Mouse (Mus musculus) gastrocnemius, postnatal 25 days (tissue): ENCODE data around the gene Matn3. TPM values are rescaled to one million over a fixed set of nuclear protein-coding genes. Genes with fewer than 3 reads are reported as not detected.
A peak's percentile ranks its signal among the peaks of the same experiment; 100 is the strongest.

Experiments
- DNase-seq: peaks from one replicate; pipeline ENCODE4 v3.0.0; 2022
- long read RNA-seq, 2 experiments: library from polyadenylated mRNA; stranded (forward); transcript quantifications; one replicate each; pipeline ENCODE4 v2.0.0; 2021
- total RNA-seq, 2 experiments: library from RNA; stranded (reverse); gene quantifications; 1 replicate in 1 of 2; 2 replicates in 1 of 2; pipeline ENCODE4 v1.2.3; 2021

Gene Matn3
- under 1 TPM in 1 of 2 experiments, not detected in 1; 0.56 TPM for total RNA-seq
- long read RNA-seq, experiment 1, partial matches to known transcripts = 0 of 1 reads
- long read RNA-seq, experiment 1, other reads (novel, unspliced or antisense) = 0 of 1 reads
- long read RNA-seq, experiment 2, partial matches to known transcripts = 0 of 2 reads
- long read RNA-seq, experiment 2, other reads (novel, unspliced or antisense) = 0 of 2 reads

- peak; percentile 72 for DNase-seq
Measured at GRCm38 (mm10) chr12:8947714-8948464, at the start of gene Matn3. Gene Matn3 (plus strand): TSS chr12:8947929.

GRCm38 (mm10) chr12:8898879-8899785 lies 48.6 kb upstream of the Matn3 start:
- DNase-seq = no peak

GRCm38 (mm10) chr12:8900107-8900698 lies 47.5 kb upstream of the Matn3 start:
- DNase-seq = no peak

GRCm38 (mm10) chr12:8900919-8901663 lies 46.6 kb upstream of the Matn3 start:
- DNase-seq = no peak

- no peak for DNase-seq
Measured at GRCm38 (mm10) chr12:8901934-8902333, 45.8 kb upstream of the Matn3 start.

GRCm38 (mm10) chr12:8902479-8902878 lies 45.2 kb upstream of the Matn3 start:
- DNase-seq = no peak

- peak; percentile 79 for DNase-seq
Measured at GRCm38 (mm10) chr12:8912860-8913685, 34.7 kb upstream of the Matn3 start.

- DNase-seq = peak; percentile 53
Measured at GRCm38 (mm10) chr12:8913701-8914340, 33.9 kb upstream of the Matn3 start.

- DNase-seq = peak; percentile 79
Measured at GRCm38 (mm10) chr12:8916378-8916777, 31.4 kb upstream of the Matn3 start.

GRCm38 (mm10) chr12:8919231-8919630 lies 28.5 kb upstream of the Matn3 start:
- no peak for DNase-seq

- DNase-seq = no peak
Measured at GRCm38 (mm10) chr12:8920996-8921393, 26.7 kb upstream of the Matn3 start.

GRCm38 (mm10) chr12:8921394-8922368 lies 26.0 kb upstream of the Matn3 start, which contains the start of gene Laptm4a:
Gene Laptm4a (plus strand): TSS chr12:8921664.
- DNase-seq = peak; percentile 100

GRCm38 (mm10) chr12:8922369-8923124 lies 25.2 kb upstream of the Matn3 start:
- DNase-seq = no peak

- DNase-seq = peak; percentile 60
Measured at GRCm38 (mm10) chr12:8923125-8923410, 24.7 kb upstream of the Matn3 start.

- no peak for DNase-seq
Measured at GRCm38 (mm10) chr12:8923603-8924002, 24.1 kb upstream of the Matn3 start.

- no peak for DNase-seq
Measured at GRCm38 (mm10) chr12:8927652-8928051, 20.1 kb upstream of the Matn3 start.

GRCm38 (mm10) chr12:8928766-8929165 lies 19.0 kb upstream of the Matn3 start:
- DNase-seq = no peak

GRCm38 (mm10) chr12:8931083-8931482 lies 16.6 kb upstream of the Matn3 start:
- DNase-seq = no peak
